Mouse (Mus musculus) midbrain, postnatal 0 days (tissue): ENCODE measurements at regions not wholly inside any gene's neighbourhood (a gene's known extent, or its start where the extent isn't known, plus 50 kb on each side); places are given as distances from the start of the nearest gene placed in this dataset.

Experiments
- ATAC-seq: fragments of 200-750 bp; cut with Nextera tagmentation; 2 replicates; pipeline ENCODE4 v1.8.0; 2017; ENCODE audit warnings: moderate number of reproducible peaks, mild to moderate bottlenecking, moderate TSS enrichment, moderate library complexity; ENCODE audit not compliant: low FRiP score
- DNase-seq: peaks from one replicate; pipeline ENCODE4 v3.0.0-alpha.2; 2015; ENCODE audit warnings: low spot score
- H3K27ac ChIP-seq: fragments of 300-500 bp; sonication (generic); 2 replicates; pipeline ENCODE4 v1.5.1; 2014; ENCODE audit warnings: low read depth, mild to moderate bottlenecking, low read length, mixed read lengths
- H3K27me3 ChIP-seq: fragments of 300-500 bp; sonication (generic); 2 replicates; pipeline ENCODE4 v1.6.1; 2014; ENCODE audit warnings: low read length, control low read depth, mixed read lengths; ENCODE audit not compliant: insufficient read depth
- H3K36me3 ChIP-seq: fragments of 300-500 bp; sonication (generic); 2 replicates; pipeline ENCODE4 v1.6.1; 2014; ENCODE audit warnings: low read length, control low read depth, mixed read lengths; ENCODE audit not compliant: insufficient read depth
- H3K4me1 ChIP-seq: fragments of 300-500 bp; sonication (generic); 2 replicates; pipeline ENCODE4 v1.6.1; 2014; ENCODE audit warnings: mild to moderate bottlenecking, control low read depth, antibody characterized with exemption, low read length, mixed read lengths; ENCODE audit not compliant: insufficient read depth
- H3K4me2 ChIP-seq: fragments of 300-500 bp; sonication (generic); 2 replicates; pipeline ENCODE4 v1.6.1; 2014; ENCODE audit warnings: low read depth, mild to moderate bottlenecking, low read length, mixed read lengths; ENCODE audit not compliant: poor library complexity, severe bottlenecking
- H3K4me3 ChIP-seq: fragments of 300-500 bp; sonication (generic); 2 replicates; pipeline ENCODE4 v1.5.1; 2014; ENCODE audit warnings: low read depth, mild to moderate bottlenecking, low read length, moderate library complexity
- H3K9ac ChIP-seq: fragments of 300-500 bp; sonication (generic); replicated peaks from 2 replicates; pipeline ENCODE4 v1.6.1; 2014; ENCODE audit warnings: mild to moderate bottlenecking, low read length, moderate library complexity, mixed read lengths; ENCODE audit not compliant: poor library complexity, severe bottlenecking
- H3K9me3 ChIP-seq: fragments of 300-500 bp; sonication (generic); 2 replicates; pipeline ENCODE4 v1.6.1; 2016; ENCODE audit warnings: low read length, control low read depth
- CTCF ChIP-seq: IDR thresholded peaks from 2 replicates; pipeline ENCODE4 v1.5.1; 2016; ENCODE audit warnings: antibody characterized with exemption, mild to moderate bottlenecking
- WGBS: fragments of 180-500 bp; shearing (Covaris S2); extraction: QIAGEN DNeasy Blood & Tissue Kit; methylation state at CpG from one replicate; pipeline ENCODE4 v1.1.7; 2014; 5-methylcytosine and 5-hydroxymethylcytosine counted together

- no peaks in the 10 kb centered on the region for H3K27me3 ChIP-seq
- peaks cover 8% of the 10 kb centered on the region; the same call in 1 of the 2 replicates for H3K4me1 ChIP-seq
- DNase-seq = no peak
- no peak overlapping the region for H3K9ac ChIP-seq
- no peaks in the 10 kb centered on the region for H3K36me3 ChIP-seq
- no peak for TF ChIP-seq CTCF
- no peaks in the 10 kb centered on the region for H3K9me3 ChIP-seq
- WGBS = 63% methylated on average over 5 of the region's 5 CpGs
- H3K4me2 ChIP-seq = no peak overlapping the region
- no peak for ATAC-seq
- no peak overlapping the region for H3K4me3 ChIP-seq
- H3K27ac ChIP-seq = no peak overlapping the region
Measured at GRCm38 (mm10) chr7:64050246-64050645, 103.4 kb upstream of the Trpm1 start.

GRCm38 (mm10) chr7:64049183-64049965 lies 104.3 kb upstream of the Trpm1 start:
- H3K9ac ChIP-seq = peak overlapping the region; percentile 73; the same call in 1 of the 2 replicates
- H3K27ac ChIP-seq = no peak overlapping the region
- no peaks in the 10 kb centered on the region for H3K36me3 ChIP-seq
- H3K4me2 ChIP-seq = peak overlapping the region; percentile 54
- no peaks in the 10 kb centered on the region for H3K27me3 ChIP-seq
- WGBS = 71% methylated on average over 11 of the region's 11 CpGs
- 0 out of 2 replicates have a peak, but pooled peaks have one; percentile 24 for ATAC-seq
- H3K9me3 ChIP-seq = no peaks in the 10 kb centered on the region
- peak overlapping the region; percentile 39 for H3K4me3 ChIP-seq
- TF ChIP-seq CTCF = no peak
- peaks cover 8% of the 10 kb centered on the region; the same call in 1 of the 2 replicates for H3K4me1 ChIP-seq
- no peak for DNase-seq

- WGBS = 3% methylated on average over 21 of the region's 21 CpGs
- Histone ChIP-seq H3K4me1 (peaks cover 8% of the 10 kb centered on the region; the same call in 1 of the 2 replicates), H3K9ac (peak overlapping the region; percentile 73), H3K4me3 (peak overlapping the region; percentile 39), H3K27ac (0 out of 2 replicates have a peak overlapping the region, but pooled peaks have one; percentile 27), H3K27me3 (no peaks in the 10 kb centered on the region), H3K36me3 (no peaks in the 10 kb centered on the region), H3K9me3 (no peaks in the 10 kb centered on the region), H3K4me2 (peak overlapping the region; percentile 54)
- DNase-seq (peak; percentile 80), ATAC-seq (peak; percentile 92)
- peak; percentile 46 for TF ChIP-seq CTCF
Measured at GRCm38 (mm10) chr7:64048452-64049182, 105.0 kb upstream of the Trpm1 start.

GRCm38 (mm10) chr7:64047831-64048230 lies 105.8 kb upstream of the Trpm1 start:
- ATAC-seq = no peak
- Histone ChIP-seq H3K27ac (no peak overlapping the region), H3K9ac (no peak overlapping the region), H3K9me3 (no peaks in the 10 kb centered on the region), H3K36me3 (no peaks in the 10 kb centered on the region), H3K4me3 (no peak overlapping the region), H3K4me1 (peaks cover 8% of the 10 kb centered on the region; the same call in 1 of the 2 replicates), H3K27me3 (no peaks in the 10 kb centered on the region), H3K4me2 (peak overlapping the region; percentile 54; the same call in 1 of the 2 replicates)
- TF ChIP-seq CTCF = no peak
- 88% methylated on average over 4 of the region's 4 CpGs for WGBS
- no peak for DNase-seq

GRCm38 (mm10) chr7:64045292-64045691 lies 106.6 kb upstream of the Klf13 start:
- Histone ChIP-seq H3K27ac (no peak overlapping the region), H3K4me2 (no peak overlapping the region), H3K9ac (no peak overlapping the region), H3K27me3 (no peaks in the 10 kb centered on the region), H3K4me1 (peaks cover 8% of the 10 kb centered on the region; the same call in 1 of the 2 replicates), H3K4me3 (no peak overlapping the region), H3K9me3 (no peaks in the 10 kb centered on the region), H3K36me3 (no peaks in the 10 kb centered on the region)
- WGBS = 82% methylated on average over 3 of the region's 3 CpGs
- ATAC-seq = no peak
- no peak for DNase-seq
- no peak for TF ChIP-seq CTCF

GRCm38 (mm10) chr7:64042978-64043377 lies 104.3 kb upstream of the Klf13 start:
- Histone ChIP-seq H3K4me3 (no peak overlapping the region), H3K36me3 (no peaks in the 10 kb centered on the region), H3K4me1 (no peaks in the 10 kb centered on the region), H3K27ac (no peak overlapping the region), H3K4me2 (no peak overlapping the region), H3K9me3 (no peaks in the 10 kb centered on the region), H3K27me3 (no peaks in the 10 kb centered on the region), H3K9ac (no peak overlapping the region)
- TF ChIP-seq CTCF = no peak
- ATAC-seq (no peak), DNase-seq (no peak)
- WGBS = 76% methylated on average over 2 of the region's 2 CpGs
